Mouse (Mus musculus): Measurements from ENCODE around the gene Otub1.

- no peak for TF ChIP-seq MAFK (IDR thresholded peaks at IDR 0.05; ENCODE audit: insufficient replicate concordance, low read length)
- no peak for TF ChIP-seq POLR2A (IDR thresholded peaks at IDR 0.05; ENCODE audit: low read depth, low read length)
- no peak for TF ChIP-seq CHD2 (IDR thresholded peaks at IDR 0.05; ENCODE audit: low read length)
- TF ChIP-seq CTCF (conservative IDR thresholded peaks at IDR 0.05 in 1 of 2, IDR thresholded peaks at IDR 0.05 in 1 of 2; ENCODE audit: low read depth in 2 of 2, low read length in 2 of 2), result no peak
- no peak for TF ChIP-seq USF2 (conservative IDR thresholded peaks at IDR 0.05; ENCODE audit: low read depth, low read length)
Observed at GRCm38 (mm10) chr19:7153232-7153631, 52.9 kb downstream of the Otub1 start.

Measured in CH12.LX (cell line).